Mouse (Mus musculus) brain, embryonic 14.5 days (tissue): ENCODE data around the gene Prim2.

Source experiments
- CTCF ChIP-seq: fragments of 200-500 bp; IDR thresholded peaks from 2 replicates; pipeline ENCODE4 v1.5.1; 2012; ENCODE audit warnings: inconsistent platforms, mild to moderate bottlenecking, moderate library complexity, borderline replicate concordance; ENCODE audit not compliant: insufficient read depth, insufficient read length; ENCODE audit errors: extremely low read depth
- POLR2A ChIP-seq: fragments of 200-500 bp; IDR thresholded peaks from 2 replicates; pipeline ENCODE4 v1.6.1; 2012; ENCODE audit warnings: mild to moderate bottlenecking, inconsistent platforms, borderline replicate concordance; ENCODE audit not compliant: poor library complexity, insufficient read depth, insufficient read length, severe bottlenecking; ENCODE audit errors: extremely low read depth

DNA sequence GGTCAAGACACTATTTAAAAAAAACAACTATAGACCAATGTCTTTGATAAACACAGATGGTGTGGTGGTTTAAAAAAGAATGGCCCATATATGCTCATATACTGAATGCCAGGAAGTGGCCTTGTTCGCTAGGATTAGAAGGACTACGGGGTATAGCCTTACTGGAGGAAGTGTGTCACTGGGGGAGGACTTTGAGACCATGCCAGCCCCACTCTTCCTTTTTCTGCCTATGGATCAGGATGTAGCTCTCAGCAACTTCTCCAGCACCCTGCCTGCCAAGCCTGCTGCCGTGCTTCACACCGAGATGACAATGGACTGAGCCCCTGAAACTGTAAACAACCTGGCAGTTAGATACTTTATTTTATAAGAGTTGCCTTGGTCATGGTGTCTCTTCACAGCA, 45.2 kb downstream of the Prim2 start:
- TF ChIP-seq CTCF: no peak
- no peak for TF ChIP-seq POLR2A
